Mouse (Mus musculus) embryonic facial prominence, embryonic 11.5 days (tissue): ENCODE measurements around the gene Rps6kb1. TPM values are rescaled to one million over a fixed set of nuclear protein-coding genes. Genes with fewer than 3 reads are reported as not detected.

Experiments
- ATAC-seq: fragments of 200-750 bp; cut with Nextera tagmentation; replicated peaks from 2 replicates; pipeline ENCODE4 v1.8.0; 2017; ENCODE audit warnings: low read depth; ENCODE audit not compliant: insufficient number of reproducible peaks, low FRiP score, low TSS enrichment
- DNase-seq: peaks from one replicate; pipeline ENCODE4 v3.0.0-alpha.2; 2015; ENCODE audit warnings: low spot score
- H3K27ac ChIP-seq: fragments of 300-500 bp; sonication (generic); replicated peaks from 2 replicates; pipeline ENCODE4 v1.5.1; 2014; ENCODE audit warnings: mild to moderate bottlenecking, low read depth, low read length, control low read depth
- H3K27me3 ChIP-seq: fragments of 300-500 bp; sonication (generic); 2 replicates; pipeline ENCODE4 v1.6.1; 2014; ENCODE audit warnings: mild to moderate bottlenecking, low read length, moderate library complexity, mixed read lengths; ENCODE audit not compliant: control insufficient read depth, insufficient read depth
- H3K36me3 ChIP-seq: fragments of 300-500 bp; sonication (generic); replicated peaks from 2 replicates; pipeline ENCODE4 v1.6.1; 2014; ENCODE audit warnings: low read depth, mild to moderate bottlenecking, low read length, moderate library complexity, mixed read lengths; ENCODE audit not compliant: control insufficient read depth, insufficient read depth
- H3K4me1 ChIP-seq: fragments of 300-500 bp; sonication (generic); 2 replicates; pipeline ENCODE4 v1.6.1; 2014; ENCODE audit warnings: low read length, mixed read lengths; ENCODE audit not compliant: control insufficient read depth, insufficient read depth
- H3K4me2 ChIP-seq: fragments of 300-500 bp; sonication (generic); 2 replicates; pipeline ENCODE4 v1.6.1; 2014; ENCODE audit warnings: low read depth, mild to moderate bottlenecking, control low read depth, low read length, moderate library complexity
- H3K4me3 ChIP-seq: fragments of 300-500 bp; sonication (generic); 2 replicates; pipeline ENCODE4 v1.5.1; 2014; ENCODE audit warnings: low read depth, low read length, control low read depth
- H3K9ac ChIP-seq: fragments of 300-500 bp; sonication (generic); replicated peaks from 2 replicates; pipeline ENCODE4 v1.6.1; 2014; ENCODE audit warnings: mild to moderate bottlenecking, control low read depth, low read length
- H3K9me3 ChIP-seq: fragments of 300-500 bp; sonication (generic); replicated peaks from 2 replicates; pipeline ENCODE4 v1.6.1; 2016; ENCODE audit warnings: mild to moderate bottlenecking, low read length, inconsistent platforms, mixed read lengths; ENCODE audit not compliant: control insufficient read depth
- WGBS: fragments of 180-500 bp; shearing (Covaris S2); extraction: QIAGEN DNeasy Blood & Tissue Kit; methylation state at CpG from one replicate; pipeline ENCODE4 v1.1.7; 2014; 5-methylcytosine and 5-hydroxymethylcytosine counted together
- polyA plus RNA-seq: library from polyadenylated mRNA; unstranded; fragments of >200 nt; fragmentation: Nextera tagmentation; extraction: Ambion mirVana; gene quantifications from 2 replicates; pipeline ENCODE4 v1.2.1, GENCODE M21; 2014

Gene Rps6kb1
- polyA plus RNA-seq, 1 experiment from 2014 or later, result 69.7 TPM

GRCm38 (mm10) chr11:86588583-86589298, 44.1 kb upstream of the Rps6kb1 start:
- no peak overlapping the region for H3K27ac ChIP-seq
- no peak for ATAC-seq
- H3K4me3 ChIP-seq, result no peak overlapping the region
- no peak overlapping the region for H3K4me2 ChIP-seq
- H3K36me3 ChIP-seq, result no peaks in the 10 kb centered on the region
- no peaks in the 10 kb centered on the region for H3K4me1 ChIP-seq
- no peak for DNase-seq
- H3K27me3 ChIP-seq, result no peaks in the 10 kb centered on the region
- no peak overlapping the region for H3K9ac ChIP-seq
- 96% methylated on average over 4 of the region's 4 CpGs for WGBS
- no peaks in the 10 kb centered on the region for H3K9me3 ChIP-seq

GRCm38 (mm10) chr11:86587830-86588229, 43.2 kb upstream of the Rps6kb1 start:
- Histone ChIP-seq H3K27me3 (no peaks in the 10 kb centered on the region), H3K9me3 (no peaks in the 10 kb centered on the region), H3K4me2 (no peak overlapping the region), H3K36me3 (no peaks in the 10 kb centered on the region), H3K4me3 (no peak overlapping the region), H3K4me1 (no peaks in the 10 kb centered on the region), H3K27ac (no peak overlapping the region), H3K9ac (peak overlapping the region; percentile 32; the same call in 1 of the 2 replicates)
- 34% methylated on average over 7 of the region's 7 CpGs for WGBS
- DNase-seq (no peak), ATAC-seq (no peak)

- DNase-seq, result peak; percentile 69
- no peak overlapping the region for H3K27ac ChIP-seq
- H3K4me3 ChIP-seq, result peak overlapping the region; percentile 5; the same call in 1 of the 2 replicates
- H3K27me3 ChIP-seq, result no peaks in the 10 kb centered on the region
- H3K4me1 ChIP-seq, result no peaks in the 10 kb centered on the region
- no peaks in the 10 kb centered on the region for H3K36me3 ChIP-seq
- 0 out of 2 replicates have a peak, but pooled peaks have one; percentile 9 for ATAC-seq
- 5% methylated on average over 15 of the region's 15 CpGs for WGBS
- peak overlapping the region; percentile 34 for H3K4me2 ChIP-seq
- no peaks in the 10 kb centered on the region for H3K9me3 ChIP-seq
- peak overlapping the region; percentile 43 for H3K9ac ChIP-seq
Measured at GRCm38 (mm10) chr11:86586868-86587792, 42.5 kb upstream of the Rps6kb1 start.

- no peak overlapping the region for H3K27ac ChIP-seq
- H3K4me2 ChIP-seq, result peak overlapping the region; percentile 34
- H3K9ac ChIP-seq, result peak overlapping the region; percentile 43
- no peak for ATAC-seq
- no peaks in the 10 kb centered on the region for H3K9me3 ChIP-seq
- H3K4me3 ChIP-seq, result peak overlapping the region; percentile 5; the same call in 1 of the 2 replicates
- 17% methylated on average over 12 of the region's 12 CpGs for WGBS
- DNase-seq, result peak; percentile 45
- H3K36me3 ChIP-seq, result no peaks in the 10 kb centered on the region
- H3K4me1 ChIP-seq, result no peaks in the 10 kb centered on the region
- no peaks in the 10 kb centered on the region for H3K27me3 ChIP-seq
Measured at GRCm38 (mm10) chr11:86586177-86586867, 41.7 kb upstream of the Rps6kb1 start.

GRCm38 (mm10) chr11:86585598-86585984, 41.0 kb upstream of the Rps6kb1 start:
- Histone ChIP-seq H3K36me3 (no peaks in the 10 kb centered on the region), H3K27me3 (no peaks in the 10 kb centered on the region), H3K9me3 (no peaks in the 10 kb centered on the region), H3K4me1 (no peaks in the 10 kb centered on the region), H3K9ac (no peak overlapping the region), H3K27ac (no peak overlapping the region), H3K4me2 (no peak overlapping the region), H3K4me3 (0 out of 2 replicates have a peak overlapping the region, but pooled peaks have one; percentile 6)
- ATAC-seq (no peak), DNase-seq (no peak)
- 39% methylated on average over 3 of the region's 3 CpGs for WGBS

- H3K9ac ChIP-seq, result no peak overlapping the region
- H3K4me1 ChIP-seq, result no peaks in the 10 kb centered on the region; the same call in 1 of the 2 replicates
- no peak overlapping the region for H3K4me2 ChIP-seq
- 75% methylated on average over 7 of the region's 7 CpGs for WGBS
- H3K4me3 ChIP-seq, result no peak overlapping the region
- H3K27ac ChIP-seq, result no peak overlapping the region
- no peak for DNase-seq
- ATAC-seq, result no peak
- no peaks in the 10 kb centered on the region for H3K9me3 ChIP-seq
- no peaks in the 10 kb centered on the region for H3K36me3 ChIP-seq
- no peaks in the 10 kb centered on the region for H3K27me3 ChIP-seq
Measured at GRCm38 (mm10) chr11:86584898-86585597, 40.4 kb upstream of the Rps6kb1 start.

- Histone ChIP-seq H3K4me1 (peaks cover 1% of the 10 kb centered on the region; the same call in 1 of the 2 replicates), H3K4me3 (no peak overlapping the region), H3K36me3 (no peaks in the 10 kb centered on the region), H3K9me3 (no peaks in the 10 kb centered on the region), H3K27me3 (no peaks in the 10 kb centered on the region), H3K4me2 (no peak overlapping the region), H3K9ac (no peak overlapping the region), H3K27ac (no peak overlapping the region)
- WGBS, result 87% methylated on average over 14 of the region's 14 CpGs
- ATAC-seq (no peak), DNase-seq (no peak)
Measured at GRCm38 (mm10) chr11:86583990-86584897, 39.6 kb upstream of the Rps6kb1 start.
